Mouse (Mus musculus): ENCODE measurements around the gene Krtap1-3. TPM values are rescaled to one million over a fixed set of nuclear protein-coding genes. Genes with fewer than 3 reads are reported as not detected.

Krtap1-3 gene
- total RNA-seq, 1 experiment from 2014 or later = not detected

- no peak for ATAC-seq (replicated peaks; ENCODE audit: low read depth, poor library complexity, severe bottlenecking)
These were observed 28.6 kb downstream of the Krtap1-3 start for GRCm38 (mm10) chr11:99562580-99562979.

- no peak for ATAC-seq (replicated peaks; ENCODE audit: low read depth, poor library complexity, severe bottlenecking)
These were observed 31.8 kb downstream of the Krtap1-3 start, which contains the start of gene Gm11939 for GRCm38 (mm10) chr11:99559366-99559765. TSS of gene Gm11939 (minus strand) at chr11:99559466.

DNA sequence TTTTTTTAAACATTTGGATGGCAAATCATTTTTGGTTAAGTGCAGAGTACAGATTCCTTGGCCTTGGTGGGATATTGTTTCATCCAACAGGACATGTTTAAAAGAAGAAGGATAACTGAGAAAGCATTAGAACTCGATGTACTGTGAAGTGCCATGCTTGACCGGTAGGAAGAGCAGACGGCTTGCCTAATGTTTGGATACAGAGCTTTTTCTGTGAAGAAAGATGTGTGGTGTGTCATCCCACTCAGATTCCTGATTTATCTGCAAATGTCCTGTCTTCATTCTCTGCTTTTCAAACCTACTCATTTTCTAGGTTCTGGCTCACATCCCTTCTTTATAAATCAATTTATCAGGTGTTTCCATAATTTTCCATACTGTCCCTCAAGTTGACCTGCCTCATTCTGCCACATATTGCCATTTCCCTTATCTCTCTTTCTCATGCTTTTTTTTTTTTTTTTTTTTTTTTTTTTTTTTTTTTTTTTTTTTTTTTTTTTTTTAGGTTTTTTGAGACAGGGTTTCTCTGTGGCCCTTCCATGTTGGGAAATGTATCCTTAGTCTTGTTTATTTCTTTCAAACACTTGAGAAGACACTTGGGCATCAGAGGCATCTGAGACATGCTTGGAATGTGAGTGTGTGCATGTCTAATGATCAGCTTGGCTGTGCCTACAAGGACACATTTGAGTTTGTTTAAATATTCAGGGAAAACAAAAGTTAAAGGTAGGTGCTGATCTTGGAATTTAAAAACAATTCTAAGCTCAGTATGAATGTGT is 33.0 kb downstream of the Krtap1-3 start:
- ATAC-seq (replicated peaks; ENCODE audit: low read depth, poor library complexity, severe bottlenecking) = no peak

DNA sequence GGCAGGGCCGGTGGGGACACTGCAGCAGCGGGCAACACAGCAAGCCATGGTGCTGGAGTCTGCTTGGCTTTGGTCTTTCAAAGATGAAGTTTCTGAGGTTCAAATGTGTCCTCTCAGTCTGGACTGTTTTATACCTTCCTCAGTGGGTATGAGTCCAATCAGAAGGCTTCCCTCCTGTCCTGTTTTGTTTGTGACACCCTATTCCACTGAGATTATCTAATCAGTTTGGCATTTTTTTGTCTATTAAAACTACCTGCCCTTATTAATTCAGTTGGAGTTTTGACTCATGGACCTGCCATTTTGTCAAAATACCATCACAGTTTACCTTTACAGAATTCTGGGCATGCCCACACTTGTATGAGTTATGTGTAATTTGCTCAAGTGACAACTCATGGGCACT is 34.4 kb downstream of the Krtap1-3 start, which contains the start of gene Krtap3-2:
TSS of gene Krtap3-2 (minus strand) at position 101 of the 400 bp plus-strand sequence.
- ATAC-seq (replicated peaks; ENCODE audit: low read depth, poor library complexity, severe bottlenecking) = no peak

DNA sequence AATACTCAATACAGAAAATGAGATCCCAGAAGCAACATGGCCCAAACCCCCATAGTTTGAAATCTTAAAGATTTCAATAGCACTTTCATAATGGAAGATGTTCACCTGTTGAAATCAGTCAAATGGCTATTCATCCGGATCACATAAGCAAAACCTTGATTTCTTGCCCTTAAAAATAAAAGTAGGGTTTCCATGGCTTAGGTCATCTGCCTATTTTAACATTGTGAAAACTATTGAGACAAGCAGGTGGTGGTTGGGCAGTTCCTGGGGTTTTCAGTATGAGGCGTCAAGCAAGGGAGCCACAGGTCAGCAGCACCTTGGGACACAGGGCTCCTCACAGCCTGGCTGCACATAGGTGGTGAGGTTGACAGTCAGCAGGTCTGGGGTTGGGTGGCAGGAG is 34.9 kb downstream of the Krtap1-3 start:
- no peak for ATAC-seq (replicated peaks; ENCODE audit: low read depth, poor library complexity, severe bottlenecking)

DNA sequence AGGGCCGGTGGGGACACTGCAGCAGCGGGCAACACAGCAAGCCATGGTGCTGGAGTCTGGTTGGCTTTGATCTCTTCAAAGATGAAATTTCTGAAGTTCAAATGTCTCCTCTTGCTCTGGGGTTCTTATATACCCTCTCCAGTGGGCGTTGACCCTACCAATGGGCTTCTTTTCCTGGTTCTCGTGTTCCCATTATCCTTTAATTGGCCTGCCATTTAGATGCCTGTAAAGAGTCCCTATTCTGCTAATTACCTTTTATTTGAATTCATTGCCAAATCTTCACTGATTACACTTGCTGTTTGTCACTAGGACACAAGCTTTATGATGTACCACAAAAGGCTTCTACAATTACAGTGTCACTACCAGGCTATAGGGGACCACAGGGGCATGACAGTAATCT is 40.4 kb downstream of the Krtap1-3 start, which contains the start of gene Krtap3-3:
TSS of gene Krtap3-3 (minus strand) at position 101 of the 400 bp plus-strand sequence.
- no peak for ATAC-seq (replicated peaks; ENCODE audit: low read depth, poor library complexity, severe bottlenecking)

DNA sequence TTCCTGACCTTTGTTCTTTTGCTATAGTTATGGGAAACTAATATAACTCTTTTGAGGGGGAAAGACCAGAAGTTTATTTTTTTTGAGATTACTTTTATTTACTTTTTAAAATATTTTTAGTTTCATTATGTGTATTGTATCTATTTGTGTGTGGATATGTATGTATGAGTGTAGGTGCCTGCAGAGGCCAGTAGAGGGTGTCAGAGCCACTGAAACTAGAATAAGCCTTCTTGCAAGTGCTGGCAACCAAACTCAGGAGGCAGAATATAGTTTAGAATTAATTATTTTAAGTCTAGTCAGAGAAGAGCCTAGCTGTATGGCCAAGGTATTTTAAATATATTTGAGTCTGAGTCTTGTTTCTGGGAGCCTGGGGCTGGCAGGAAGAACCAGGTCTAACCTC is 43.2 kb downstream of the Krtap1-3 start:
- ATAC-seq (replicated peaks; ENCODE audit: low read depth, poor library complexity, severe bottlenecking) = no peak

Other genes with a start within 250 kb of the Krtap1-3 start
- gene Krt27, start 240.2 kb downstream of the Krtap1-3 start, total RNA-seq (2017) = not detected in 2 replicates
- gene Krt28, start 216.4 kb downstream of the Krtap1-3 start, total RNA-seq (2017) = not detected in 2 replicates
- 0.50 TPM in 1 of 2 replicates, not detected in the other for gene Krt10, start 202.0 kb downstream of the Krtap1-3 start, total RNA-seq (2017)
- not detected in 2 replicates for gene Krt12, start 169.1 kb downstream of the Krtap1-3 start, total RNA-seq (2017)
- not detected in 2 replicates for gene Krt20, start 153.2 kb downstream of the Krtap1-3 start, total RNA-seq (2017)
- gene Krt23, start 98.2 kb downstream of the Krtap1-3 start, total RNA-seq (2017) = not detected in 2 replicates
- not detected in 2 replicates for gene Krt39, start 70.0 kb downstream of the Krtap1-3 start, total RNA-seq (2017)
- not detected in 2 replicates for gene Krt40, start 48.2 kb downstream of the Krtap1-3 start, total RNA-seq (2017)
- gene Krtap3-3, start 40.5 kb downstream of the Krtap1-3 start, total RNA-seq (2017) = not detected in 2 replicates
- gene Krtap3-2, start 34.5 kb downstream of the Krtap1-3 start, total RNA-seq (2017) = not detected in 2 replicates
- not detected in 2 replicates for gene Gm11939, start 31.9 kb downstream of the Krtap1-3 start, total RNA-seq (2017)
- gene Krtap3-1, start 24.7 kb downstream of the Krtap1-3 start, total RNA-seq (2017) = not detected in 2 replicates
- gene Krtap1-5, start 10.3 kb downstream of the Krtap1-3 start, total RNA-seq (2017) = not detected in 2 replicates
- not detected in 2 replicates for gene Krtap1-4, start 7.7 kb downstream of the Krtap1-3 start, total RNA-seq (2017)
- gene Krtap9-3, start 6.8 kb upstream of the Krtap1-3 start, total RNA-seq (2017) = not detected in 2 replicates
- gene Gm11938, start 12.0 kb upstream of the Krtap1-3 start, total RNA-seq (2017) = not detected in 2 replicates
- not detected in 2 replicates for gene Gm11937, start 18.9 kb upstream of the Krtap1-3 start, total RNA-seq (2017)
- not detected in 2 replicates for gene Krtap2-4, start 23.5 kb upstream of the Krtap1-3 start, total RNA-seq (2017)
- gene Gm11562, start 29.1 kb upstream of the Krtap1-3 start, total RNA-seq (2017) = not detected in 2 replicates
- not detected in 2 replicates for gene Krtap4-1, start 36.9 kb upstream of the Krtap1-3 start, total RNA-seq (2017)
- gene Krtap4-2, start 43.7 kb upstream of the Krtap1-3 start, total RNA-seq (2017) = not detected in 2 replicates
- gene Krtap4-7, start 52.8 kb upstream of the Krtap1-3 start, total RNA-seq (2017) = not detected in 2 replicates
- not detected in 2 replicates for gene Gm11555, start 58.9 kb upstream of the Krtap1-3 start, total RNA-seq (2017)
- not detected in 2 replicates for gene Gm11563, start 67.6 kb upstream of the Krtap1-3 start, total RNA-seq (2017)
- gene Krtap4-6, start 74.6 kb upstream of the Krtap1-3 start, total RNA-seq (2017) = not detected in 2 replicates
- not detected in 2 replicates for gene Gm14190, start 99.4 kb upstream of the Krtap1-3 start, total RNA-seq (2017)
- gene Gm14180, start 143.0 kb upstream of the Krtap1-3 start, total RNA-seq (2017) = not detected in 2 replicates
- not detected in 2 replicates for gene Gm11595, start 181.6 kb upstream of the Krtap1-3 start, total RNA-seq (2017)
- gene Krtap4-8, start 189.4 kb upstream of the Krtap1-3 start, total RNA-seq (2017) = not detected in 2 replicates
- not detected in 2 replicates for gene Krtap4-9, start 193.9 kb upstream of the Krtap1-3 start, total RNA-seq (2017)
- gene Gm11596, start 202.1 kb upstream of the Krtap1-3 start, total RNA-seq (2017) = not detected in 2 replicates
- not detected in 2 replicates for gene Gm11569, start 207.6 kb upstream of the Krtap1-3 start, total RNA-seq (2017)
- not detected in 2 replicates for gene Gm11554, start 213.1 kb upstream of the Krtap1-3 start, total RNA-seq (2017)
- gene Krtap4-13, start 218.6 kb upstream of the Krtap1-3 start, total RNA-seq (2017) = not detected in 2 replicates
- not detected in 2 replicates for gene Gm11564, start 224.3 kb upstream of the Krtap1-3 start, total RNA-seq (2017)
- not detected in 2 replicates for gene 2300003K06Rik, start 246.7 kb upstream of the Krtap1-3 start, total RNA-seq (2017)

Data from common myeloid progenitor, adult 5-6 weeks (primary cell).